Mouse (Mus musculus) CH12.LX (cell line): ENCODE measurements at regions not wholly inside any gene's neighbourhood (a gene's known extent, or its start where the extent isn't known, plus 50 kb on each side); places are given as distances from the start of the nearest gene placed in this dataset.

ENCODE experiments used
- DNase-seq: peaks from one replicate; pipeline ENCODE4 v3.0.0-alpha.2; 2013; ENCODE audit errors: extremely low read depth
- H3K27ac ChIP-seq: 2 replicates; pipeline ENCODE4 v1.5.1; 2012; ENCODE audit warnings: low read depth, mild to moderate bottlenecking, control low read depth, moderate library complexity; ENCODE audit not compliant: insufficient read depth
- H3K27me3 ChIP-seq: replicated peaks from 2 replicates; pipeline ENCODE3; 2012; ENCODE audit warnings: inconsistent platforms
- H3K36me3 ChIP-seq, 2 experiments: replicated peaks in 1 of 2; 2 replicates each; pipeline versions ENCODE3 to v1.6.1; 2012; ENCODE audit warnings: inconsistent platforms in 1 of 2, low read length in 1 of 2, mild to moderate bottlenecking in 1 of 2, mixed read lengths in 1 of 2, moderate library complexity in 1 of 2; ENCODE audit not compliant: control insufficient read depth in 1 of 2, insufficient read depth in 1 of 2
- H3K4me1 ChIP-seq, 2 experiments: 2 replicates each; pipeline ENCODE4 v1.6.1; 2012; ENCODE audit warnings: inconsistent platforms in 1 of 2, moderate library complexity in 1 of 2; ENCODE audit not compliant: insufficient read depth in 2 of 2, control insufficient read depth in 1 of 2
- H3K4me2 ChIP-seq: 2 replicates; pipeline ENCODE4 v1.6.1; 2012; ENCODE audit warnings: low read depth, mild to moderate bottlenecking, control low read depth; ENCODE audit not compliant: poor library complexity, insufficient read depth, severe bottlenecking
- H3K4me3 ChIP-seq, 3 experiments: fragments of 150-350 bp in 1 of 3; sonication (generic) in 1 of 3; replicated peaks in 1 of 3; 2 replicates each; pipeline versions ENCODE3 to v1.5.1; 2011 to 2012; ENCODE audit warnings: low read depth in 2 of 3, low read length in 2 of 3, mild to moderate bottlenecking in 2 of 3, moderate library complexity in 2 of 3, control low read depth in 1 of 3, improper control_type of control experiment in 1 of 3, inconsistent platforms in 1 of 3, mixed read lengths in 1 of 3; ENCODE audit not compliant: poor library complexity in 1 of 3
- H3K79me2 ChIP-seq: replicated peaks from 2 replicates; pipeline ENCODE4 v1.6.1; 2012; ENCODE audit warnings: mild to moderate bottlenecking, moderate library complexity; ENCODE audit not compliant: control insufficient read depth, poor library complexity, insufficient read depth, severe bottlenecking; ENCODE audit errors: extremely low read depth
- H3K9ac ChIP-seq: 2 replicates; pipeline ENCODE4 v1.6.1; 2012; ENCODE audit warnings: low read depth, mild to moderate bottlenecking, control low read depth, moderate library complexity; ENCODE audit not compliant: insufficient read depth
- H3K9me3 ChIP-seq: replicated peaks from 2 replicates; pipeline ENCODE3; 2012; ENCODE audit warnings: low read length, inconsistent platforms, mixed read lengths
- BHLHE40 ChIP-seq: IDR thresholded peaks from 2 replicates; pipeline ENCODE4 v1.6.1; 2011; ENCODE audit warnings: mild to moderate bottlenecking, low read depth, low read length, improper control_type of control experiment
- CHD1 ChIP-seq: IDR thresholded peaks from 2 replicates; pipeline ENCODE4 v1.6.1; 2012; ENCODE audit warnings: low read depth, low read length, improper control_type of control experiment, inconsistent platforms
- CTCF ChIP-seq, 2 experiments: IDR thresholded peaks in 1 of 2; conservative IDR thresholded peaks in 1 of 2; 2 replicates each; pipeline ENCODE4 v1.5.1; 2011 to 2012; ENCODE audit warnings: low read depth in 2 of 2, low read length in 2 of 2, improper control_type of control experiment in 1 of 2, inconsistent platforms in 1 of 2, mild to moderate bottlenecking in 1 of 2, moderate library complexity in 1 of 2
- ELF1 ChIP-seq: IDR thresholded peaks from 2 replicates; pipeline ENCODE4 v1.6.1; 2014; ENCODE audit warnings: low read depth, mild to moderate bottlenecking, inconsistent platforms, low read length, improper control_type of control experiment
- ETS1 ChIP-seq: conservative IDR thresholded peaks from 2 replicates; pipeline ENCODE4 v1.6.1; 2012; ENCODE audit warnings: low read depth, mild to moderate bottlenecking, inconsistent platforms, low read length, improper control_type of control experiment, moderate library complexity
- GABPA ChIP-seq: IDR thresholded peaks from 2 replicates; pipeline ENCODE4 v1.6.1; 2012; ENCODE audit warnings: low read depth, low read length, improper control_type of control experiment, inconsistent platforms; ENCODE audit not compliant: insufficient replicate concordance
- JUND ChIP-seq: conservative IDR thresholded peaks from 2 replicates; pipeline ENCODE4 v1.6.1; 2011; ENCODE audit warnings: low read depth, low read length, improper control_type of control experiment
- KAT2A ChIP-seq: IDR thresholded peaks from 2 replicates; pipeline ENCODE4 v1.6.1; 2012; ENCODE audit warnings: low read length, improper control_type of control experiment, inconsistent platforms; ENCODE audit not compliant: insufficient replicate concordance
- MAFK ChIP-seq: IDR thresholded peaks from 2 replicates; pipeline ENCODE4 v1.6.1; 2011; ENCODE audit warnings: low read length, improper control_type of control experiment; ENCODE audit not compliant: insufficient replicate concordance
- MAX ChIP-seq: IDR thresholded peaks from 2 replicates; pipeline ENCODE4 v1.6.1; 2011; ENCODE audit warnings: low read length, improper control_type of control experiment
- MEF2A ChIP-seq: IDR thresholded peaks from 2 replicates; pipeline ENCODE4 v1.6.1; 2014; ENCODE audit warnings: low read depth, mild to moderate bottlenecking, inconsistent platforms, low read length, improper control_type of control experiment, borderline replicate concordance
- MXI1 ChIP-seq: IDR thresholded peaks from 2 replicates; pipeline ENCODE4 v1.6.1; 2011; ENCODE audit warnings: mild to moderate bottlenecking, low read depth, low read length, improper control_type of control experiment
- NELFE ChIP-seq: IDR thresholded peaks from 2 replicates; pipeline ENCODE4 v1.6.1; 2011; ENCODE audit warnings: low read depth, low read length, improper control_type of control experiment
- PAX5 ChIP-seq: IDR thresholded peaks from 2 replicates; pipeline ENCODE4 v1.6.1; 2012; ENCODE audit warnings: low read length, inconsistent platforms, mixed read lengths
- RCOR1 ChIP-seq: conservative IDR thresholded peaks from 2 replicates; pipeline ENCODE4 v1.6.1; 2012; ENCODE audit warnings: low read depth, mild to moderate bottlenecking, inconsistent platforms, low read length, improper control_type of control experiment
- SIN3A ChIP-seq: IDR thresholded peaks from 2 replicates; pipeline ENCODE4 v1.6.1; 2012; ENCODE audit warnings: low read length, improper control_type of control experiment, inconsistent platforms
- TBP ChIP-seq: conservative IDR thresholded peaks from 2 replicates; pipeline ENCODE4 v1.6.1; 2011; ENCODE audit warnings: low read depth, low read length, improper control_type of control experiment
- TCF12 ChIP-seq: IDR thresholded peaks from 2 replicates; pipeline ENCODE4 v1.6.1; 2014; ENCODE audit warnings: low read depth, mild to moderate bottlenecking, inconsistent platforms, low read length, improper control_type of control experiment
- ZNF384 ChIP-seq: IDR thresholded peaks from 2 replicates; pipeline ENCODE4 v1.6.1; 2012; ENCODE audit warnings: low read depth, low read length, improper control_type of control experiment, inconsistent platforms
- dilution Hi-C: fragments of 300-500 bp; cut with MboI; formaldehyde crosslinking; loops from 2 replicates; pipeline ENCODE4 v1.14.3; 2020; ENCODE audit warnings: low sequenced_read_pairs; ENCODE audit not compliant: extremely low pct_unique_long_range_greater_than_20kb, extremely low pct_ligation_motif_present
- in situ Hi-C: fragments of 300-500 bp; cut with MboI; formaldehyde crosslinking; loops from 3 replicates; pipeline ENCODE4 v1.14.3; 2019; ENCODE audit warnings: low sequenced_read_pairs, low pct_ligation_motif_present, low pct_unique_long_range_greater_than_20kb, mixed read lengths

- Histone ChIP-seq H3K4me3 (no peak overlapping the region), H3K4me1 (peaks cover 0 to 6% of the 10 kb centered on the region in 2 experiments; a peak in 2 of 4 replicates), H3K36me3 (no peaks in the 10 kb centered on the region), H3K4me2 (no peak overlapping the region), H3K27ac (no peak overlapping the region), H3K9me3 (peaks cover 3% of the 10 kb centered on the region), H3K9ac (no peak overlapping the region), H3K27me3 (no peaks in the 10 kb centered on the region), H3K79me2 (no peaks in the 10 kb centered on the region)
- in situ Hi-C loops (loop anchor here (10.0 kb wide), 2 partner anchors 195 to 605 kb away; partner anchors contain the start of gene Foxc1), dilution Hi-C loops (no loop called here)
- no peak for DNase-seq
- TF ChIP-seq SIN3A (no peak), ETS1 (no peak), KAT2A (no peak), PAX5 (no peak), MEF2A (no peak), TBP (no peak), TCF12 (no peak)
These were observed 71.5 kb upstream of the Gmds start for GRCm38 (mm10) chr13:32410065-32410464.

GRCm38 (mm10) chr13:32398616-32399015, 60.1 kb upstream of the Gmds start:
- H3K9ac ChIP-seq, result no peak overlapping the region
- in situ Hi-C loops (no loop called here), dilution Hi-C loops (no loop called here)
- H3K27me3 ChIP-seq, result no peaks in the 10 kb centered on the region
- H3K9me3 ChIP-seq, result no peaks in the 10 kb centered on the region
- no peak for DNase-seq
- H3K4me3 ChIP-seq, result no peak overlapping the region
- no peaks in the 10 kb centered on the region for H3K4me1 ChIP-seq
- no peak for TF ChIP-seq MAFK
- TF ChIP-seq GABPA, result no peak
- no peak for TF ChIP-seq TBP
- no peak for TF ChIP-seq MAX
- no peak for TF ChIP-seq CHD1
- TF ChIP-seq KAT2A, result no peak
- TF ChIP-seq BHLHE40, result no peak
- no peak for TF ChIP-seq ZNF384
- TF ChIP-seq CTCF (conservative IDR thresholded peaks at IDR 0.05 in 1 of 2, IDR thresholded peaks at IDR 0.05 in 1 of 2; ENCODE audit: low read depth in 2 of 2, low read length in 2 of 2), result no peak
- TF ChIP-seq ELF1, result no peak
- TF ChIP-seq NELFE, result no peak
- TF ChIP-seq PAX5, result no peak
- TF ChIP-seq TCF12, result no peak
- no peak for TF ChIP-seq JUND
- TF ChIP-seq RCOR1, result no peak
- TF ChIP-seq MXI1, result no peak
- H3K36me3 ChIP-seq, result no peaks in the 10 kb centered on the region
- H3K27ac ChIP-seq, result no peak overlapping the region
- no peak overlapping the region for H3K4me2 ChIP-seq
- no peaks in the 10 kb centered on the region for H3K79me2 ChIP-seq
